Mouse (Mus musculus): Measurements from ENCODE around the gene Clec12a. TPM values are rescaled to one million over a fixed set of nuclear protein-coding genes. Genes with fewer than 3 reads are reported as not detected.
"Not testable (repeated sequence)": the region's sequence is repeated elsewhere in the genome, so short reads cannot be mapped to it uniquely, and the experiment has no call there.

The Clec12a gene
- total RNA-seq (2021) = not detected
- long read RNA-seq = 0 reads

GRCm38 (mm10) chr6:129342391-129342790, at the start of gene Clec12a:
Gene Clec12a (plus strand): TSS chr6:129342691.
- DNase-seq (ENCODE audit: low spot score in 2 of 2) = not testable (repeated sequence)

GRCm38 (mm10) chr6:129304180-129304579, 38.3 kb upstream of the Clec12a start:
- no peak for DNase-seq (ENCODE audit: low spot score in 2 of 2)

- no peak for DNase-seq (ENCODE audit: low spot score in 2 of 2)
Measured at GRCm38 (mm10) chr6:129312499-129312898, 30.0 kb upstream of the Clec12a start.

GRCm38 (mm10) chr6:129314655-129315168, 27.8 kb upstream of the Clec12a start:
- no peak for DNase-seq (ENCODE audit: low spot score in 2 of 2)

GRCm38 (mm10) chr6:129315698-129316097, 26.8 kb upstream of the Clec12a start:
- DNase-seq (ENCODE audit: low spot score in 2 of 2) = no peak

- no peak for DNase-seq (ENCODE audit: low spot score in 2 of 2)
Measured at GRCm38 (mm10) chr6:129316463-129316862, 26.0 kb upstream of the Clec12a start.

GRCm38 (mm10) chr6:129318395-129318794, 24.1 kb upstream of the Clec12a start:
- no peak for DNase-seq (ENCODE audit: low spot score in 2 of 2)

- DNase-seq (ENCODE audit: low spot score in 2 of 2) = no peak
Measured at GRCm38 (mm10) chr6:129319331-129319730, 23.2 kb upstream of the Clec12a start.

GRCm38 (mm10) chr6:129326016-129326415, 16.5 kb upstream of the Clec12a start:
- no peak for DNase-seq (ENCODE audit: low spot score in 2 of 2)

GRCm38 (mm10) chr6:129326568-129327150, 15.8 kb upstream of the Clec12a start:
- no peak for DNase-seq (ENCODE audit: low spot score in 2 of 2)

GRCm38 (mm10) chr6:129331610-129332009, 10.9 kb upstream of the Clec12a start, which contains the start of gene 4922502D21Rik:
Gene 4922502D21Rik (minus strand): TSS chr6:129331796.
- no peak for DNase-seq (ENCODE audit: low spot score in 2 of 2)

GRCm38 (mm10) chr6:129333674-129334078, 8.8 kb upstream of the Clec12a start:
- peak; percentile 4 to 51 for DNase-seq (ENCODE audit: low spot score in 2 of 2)

GRCm38 (mm10) chr6:129337751-129338150, 4.7 kb upstream of the Clec12a start:
- no peak for DNase-seq (ENCODE audit: low spot score in 2 of 2)

GRCm38 (mm10) chr6:129344408-129344807, 1.9 kb downstream of the Clec12a start:
- no peak for DNase-seq (ENCODE audit: low spot score in 2 of 2)

GRCm38 (mm10) chr6:129349524-129350352, 7.2 kb downstream of the Clec12a start:
- DNase-seq (ENCODE audit: low spot score in 2 of 2) = no peak

GRCm38 (mm10) chr6:129351091-129351490, 8.6 kb downstream of the Clec12a start:
- no peak for DNase-seq (ENCODE audit: low spot score in 2 of 2)

- DNase-seq (ENCODE audit: low spot score in 2 of 2) = no peak
Measured at GRCm38 (mm10) chr6:129355774-129356173, 13.3 kb downstream of the Clec12a start.

- no peak for DNase-seq (ENCODE audit: low spot score in 2 of 2)
Measured at GRCm38 (mm10) chr6:129356430-129356829, 13.9 kb downstream of the Clec12a start.

GRCm38 (mm10) chr6:129359515-129359914, 17.0 kb downstream of the Clec12a start:
- DNase-seq (ENCODE audit: low spot score in 2 of 2) = no peak

GRCm38 (mm10) chr6:129363942-129364341, 21.5 kb downstream of the Clec12a start:
- no peak for DNase-seq (ENCODE audit: low spot score in 2 of 2)

- DNase-seq (ENCODE audit: low spot score in 2 of 2) = peak in 1 of 2 experiments; percentile 4
Measured at GRCm38 (mm10) chr6:129365959-129366359, 23.5 kb downstream of the Clec12a start.
